Mouse (Mus musculus): ENCODE measurements around the gene Olfr221.

GRCm38 (mm10) chr14:52060800-52061199, 18.5 kb upstream of the Olfr221 start:
- no peak for TF ChIP-seq CTCF (IDR thresholded peaks at IDR 0.05; ENCODE audit: low read depth)
- no peak for TF ChIP-seq EP300 (IDR thresholded peaks at IDR 0.05; ENCODE audit: low read depth)

Measured in liver, embryonic 14.5 days (tissue).